Mouse (Mus musculus): ENCODE measurements around the gene Rhbdl2.

Gene Rhbdl2

DNA sequence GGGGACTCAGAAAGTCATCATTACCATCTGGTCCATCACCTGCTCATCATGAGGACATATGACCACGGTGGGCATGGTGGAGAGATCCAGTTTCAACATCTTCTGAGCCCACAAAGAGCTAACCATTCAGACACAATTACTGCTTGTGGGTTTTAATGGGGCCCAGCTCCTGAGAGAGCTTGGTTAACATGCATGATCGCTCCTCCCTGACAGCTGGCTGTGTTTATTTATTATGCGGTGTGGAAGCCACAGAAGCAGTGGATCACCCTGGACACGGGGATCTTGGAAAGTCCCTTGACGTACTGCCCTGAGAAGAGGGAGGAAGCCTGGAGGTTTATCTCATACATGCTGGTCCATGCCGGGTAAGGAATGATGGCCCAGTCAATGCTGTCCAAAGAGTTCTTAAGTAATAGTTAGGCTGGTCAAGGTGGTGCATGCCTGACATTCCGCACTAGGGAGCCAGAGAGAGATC is 26.4 kb downstream of the Rhbdl2 start:
- DNase-seq (ENCODE audit: low read depth, low spot score), result no peak

DNA sequence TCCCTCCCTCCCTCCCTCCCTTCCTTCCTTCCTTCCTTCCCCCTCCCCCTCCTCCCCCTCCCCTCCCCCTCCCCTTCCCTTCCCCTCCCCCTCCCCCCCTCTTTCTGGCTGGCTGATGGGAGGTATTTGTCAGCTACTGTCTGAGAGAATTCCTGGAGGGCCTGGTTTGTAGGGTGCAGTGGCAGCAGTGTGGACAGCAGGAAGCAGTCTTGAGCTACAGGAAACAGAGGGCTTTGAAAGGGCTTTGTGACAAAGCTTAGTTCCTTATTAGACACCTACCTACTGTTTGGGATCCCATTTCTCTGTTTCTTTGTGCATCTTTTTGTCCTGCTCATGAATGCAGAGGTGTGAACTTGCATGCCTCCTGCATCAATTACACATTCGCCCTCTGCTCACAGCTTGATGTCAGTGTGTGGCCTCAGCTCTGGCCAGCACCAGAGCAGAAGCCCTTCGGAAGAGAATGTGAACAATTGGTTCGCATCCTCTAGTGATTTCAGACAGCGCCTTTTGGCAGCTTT is 31.5 kb downstream of the Rhbdl2 start:
- DNase-seq (ENCODE audit: low read depth, low spot score), result peak; percentile 40

DNA sequence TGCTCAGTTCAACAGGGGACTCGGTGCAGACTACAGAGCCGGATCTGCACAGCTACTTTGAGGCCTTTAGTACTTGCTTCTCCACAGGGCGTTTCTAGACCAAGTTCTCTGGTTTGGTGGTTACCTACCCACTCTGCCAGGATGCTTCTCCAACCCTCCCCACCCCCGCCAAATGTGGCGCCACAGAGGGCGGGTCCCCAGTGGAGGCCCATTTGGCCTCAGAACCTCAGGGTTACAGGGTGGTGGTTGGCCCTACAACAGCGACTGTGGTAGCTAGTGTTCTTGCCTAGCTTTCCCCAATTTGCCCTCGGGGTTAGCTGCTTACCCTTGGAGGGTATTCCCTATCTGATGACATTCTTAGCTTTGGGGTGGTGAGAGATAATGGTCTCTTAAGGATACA is 54.5 kb downstream of the Rhbdl2 start:
- no peak for DNase-seq (ENCODE audit: low read depth, low spot score)

DNA sequence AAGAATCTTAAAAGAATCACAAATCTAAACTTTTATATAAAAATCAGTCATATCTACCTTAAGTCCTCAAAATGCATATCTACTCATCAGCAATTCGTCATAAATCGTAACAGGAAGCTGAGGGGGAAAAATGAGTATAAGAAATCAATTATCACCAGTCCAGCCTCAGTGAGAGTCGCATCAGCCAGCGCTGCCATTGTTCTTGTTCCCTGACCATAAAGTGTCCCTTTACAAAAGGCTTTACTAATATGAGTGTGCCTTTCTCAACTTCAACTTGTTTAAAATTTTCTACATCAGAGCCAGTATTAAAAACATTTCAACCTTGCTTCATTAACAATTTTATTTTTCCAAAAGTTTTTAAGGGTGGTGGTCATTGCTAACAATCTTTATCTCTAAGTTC is 69.2 kb downstream of the Rhbdl2 start:
- no peak for DNase-seq (ENCODE audit: low read depth, low spot score)

- DNase-seq (ENCODE audit: low read depth, low spot score), result no peak
Measured at GRCm38 (mm10) chr4:123858090-123858489, 70.4 kb downstream of the Rhbdl2 start.

- no peak for DNase-seq (ENCODE audit: low read depth, low spot score)
Measured at GRCm38 (mm10) chr4:123859379-123859778, 71.7 kb downstream of the Rhbdl2 start, which contains the start of gene 4933427I04Rik. Gene 4933427I04Rik, plus strand, starts transcription at chr4:123859679.

- no peak for DNase-seq (ENCODE audit: low read depth, low spot score)
Measured at GRCm38 (mm10) chr4:123859803-123860202, 72.1 kb downstream of the Rhbdl2 start.

- DNase-seq (ENCODE audit: low read depth, low spot score), result no peak
Measured at GRCm38 (mm10) chr4:123860621-123861020, 72.9 kb downstream of the Rhbdl2 start.

All from A20 (cell line).